Mouse (Mus musculus) megakaryocyte-erythroid progenitor cell, adult 5 weeks (primary cell): ENCODE results near the gene Dnph1. TPM values are rescaled to one million over a fixed set of nuclear protein-coding genes. Genes with fewer than 3 reads are reported as not detected.

Experiments
- polyA plus RNA-seq: library from polyadenylated mRNA; stranded (reverse); fragments of >175 nt; gene quantifications from 2 replicates; pipeline ENCODE4 v1.2.3, GENCODE M21; 2012

The Dnph1 gene
- 30.7 and 40.0 TPM in 2 replicates for polyA plus RNA-seq

DNA sequence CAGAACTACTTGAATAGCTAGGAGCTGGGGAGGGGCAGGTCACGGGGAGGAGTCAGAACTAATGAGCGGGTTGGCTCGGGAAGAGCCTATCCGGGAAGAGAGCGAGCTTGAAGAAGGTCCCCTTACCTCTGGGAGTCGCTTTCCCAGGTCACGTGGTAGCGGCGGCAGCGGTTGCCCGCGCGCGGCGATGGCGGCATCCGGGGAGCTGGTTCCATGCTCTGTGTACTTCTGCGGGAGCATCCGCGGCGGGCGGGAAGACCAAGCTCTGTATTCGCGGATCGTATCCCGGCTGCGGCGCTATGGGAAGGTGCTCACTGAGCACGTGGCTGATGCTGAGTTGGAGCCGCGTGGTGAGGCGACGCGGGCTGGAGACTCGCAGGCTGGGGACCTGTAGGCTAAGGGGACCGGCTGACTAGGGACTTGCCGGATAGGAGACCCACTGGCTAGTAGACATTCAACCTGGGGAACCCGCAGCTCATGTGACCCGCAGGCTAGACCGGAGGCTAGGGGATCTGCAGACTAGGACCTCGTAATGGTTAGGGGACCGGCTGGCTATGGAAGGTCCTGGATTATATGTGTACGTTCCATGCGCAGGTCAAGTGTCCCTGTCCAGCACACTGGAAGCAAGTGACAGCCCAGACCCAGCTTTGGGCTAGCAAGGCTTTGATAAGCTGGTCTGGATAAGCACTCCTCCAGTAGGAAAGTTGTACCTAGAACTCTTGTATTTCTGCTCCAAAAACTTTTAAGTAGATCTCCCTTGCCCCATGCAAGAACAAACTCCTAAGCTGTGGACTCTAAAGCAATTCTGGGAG is at the start of gene Dnph1:
TSS of gene Dnph1 (plus strand) at position 89 of the 812 bp plus-strand sequence.

GRCm38 (mm10) chr17:46487431-46487830 is 9.1 kb upstream of the Dnph1 start, which contains the start of gene Ttbk1:
Gene Ttbk1, minus strand, starts transcription at chr17:46487675.

GRCm38 (mm10) chr17:46545813-46546564 is 49.5 kb downstream of the Dnph1 start, which contains the start of gene Cul9:
Gene Cul9, minus strand, starts transcription at chr17:46546388.

Other genes with a start within 250 kb of the Dnph1 start
- gene Polr1c, start 248.7 kb upstream of the Dnph1 start, polyA plus RNA-seq, result 21.2 and 31.5 TPM in 2 replicates
- gene Yipf3, start 248.6 kb upstream of the Dnph1 start, polyA plus RNA-seq, result 168 and 176 TPM in 2 replicates
- 2.4 and 4.3 TPM in 2 replicates for gene Lrrc73, start 243.2 kb upstream of the Dnph1 start, polyA plus RNA-seq
- gene Tjap1, start 213.7 kb upstream of the Dnph1 start, polyA plus RNA-seq, result 80.2 and 88.3 TPM in 2 replicates
- 0.73 and 0.76 TPM in 2 replicates for gene Dlk2, start 199.3 kb upstream of the Dnph1 start, polyA plus RNA-seq
- gene Abcc10, start 168.4 kb upstream of the Dnph1 start, polyA plus RNA-seq, result 6.9 and 8.7 TPM in 2 replicates
- 1.9 and 4.1 TPM in 2 replicates for gene Zfp318, start 113.0 kb upstream of the Dnph1 start, polyA plus RNA-seq
- gene Crip3, start 67.8 kb upstream of the Dnph1 start, polyA plus RNA-seq, result not detected in 2 replicates
- not detected in 2 replicates for gene Slc22a7, start 58.3 kb upstream of the Dnph1 start, polyA plus RNA-seq
- gene Ttbk1, start 9.0 kb upstream of the Dnph1 start, polyA plus RNA-seq, result 0.12 and 0.29 TPM in 2 replicates
- 23.6 and 36.5 TPM in 2 replicates for gene Cul9, start 49.7 kb downstream of the Dnph1 start, polyA plus RNA-seq
- 174 and 199 TPM in 2 replicates for gene Srf, start 59.5 kb downstream of the Dnph1 start, polyA plus RNA-seq
- gene Ptk7, start 132.8 kb downstream of the Dnph1 start, polyA plus RNA-seq, result 4.9 and 8.5 TPM in 2 replicates
- 23.7 and 24.4 TPM in 2 replicates for gene Klc4, start 149.3 kb downstream of the Dnph1 start, polyA plus RNA-seq
- 618 and 740 TPM in 2 replicates for gene Mrpl2, start 149.5 kb downstream of the Dnph1 start, polyA plus RNA-seq
- gene Cul7, start 153.6 kb downstream of the Dnph1 start, polyA plus RNA-seq, result 44.9 and 63.5 TPM in 2 replicates
- 34.7 and 49.3 TPM in 2 replicates for gene Rrp36, start 177.6 kb downstream of the Dnph1 start, polyA plus RNA-seq
- gene Mea1, start 182.1 kb downstream of the Dnph1 start, polyA plus RNA-seq, result 117 and 127 TPM in 2 replicates
- gene Klhdc3, start 184.2 kb downstream of the Dnph1 start, polyA plus RNA-seq, result 207 and 208 TPM in 2 replicates
- gene Ppp2r5d, start 208.4 kb downstream of the Dnph1 start, polyA plus RNA-seq, result 75.2 and 77.5 TPM in 2 replicates
- 60.6 and 61.7 TPM in 2 replicates for gene Pex6, start 214.8 kb downstream of the Dnph1 start, polyA plus RNA-seq
- 0.31 and 0.82 TPM in 2 replicates for gene Gnmt, start 232.5 kb downstream of the Dnph1 start, polyA plus RNA-seq